Mouse (Mus musculus): Measurements from ENCODE around the gene Abca8b. TPM values are rescaled to one million over a fixed set of nuclear protein-coding genes. Genes with fewer than 3 reads are reported as not detected.
"Not testable (repeated sequence)": the region's sequence is repeated elsewhere in the genome, so short reads cannot be mapped to it uniquely, and the experiment has no call there.

Abca8b gene
- polyA plus RNA-seq (2016; fragmentation: Nextera tagmentation; extraction: Ambion mirVana), result 0.81 and 0.90 TPM in 2 replicates

DNA sequence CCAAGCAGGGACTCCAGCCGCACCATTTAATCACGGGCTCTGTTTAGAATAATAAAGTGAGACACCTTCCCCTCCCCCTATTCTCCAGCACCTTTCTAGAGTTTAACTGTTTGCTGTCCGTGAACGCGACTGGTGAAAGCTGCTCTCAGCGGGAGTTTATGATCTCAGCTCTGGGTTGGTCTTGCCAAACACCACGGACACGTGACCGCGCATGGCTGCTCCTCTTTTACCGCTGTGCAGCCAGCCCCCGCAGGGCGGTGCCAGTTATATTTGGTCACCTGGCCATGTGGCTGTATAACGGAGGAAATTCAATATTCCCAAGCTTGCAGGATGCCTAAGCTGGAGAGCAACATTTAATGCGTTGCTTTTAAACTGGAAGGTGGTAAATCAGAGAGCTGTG, at the start of gene Abca8b:
TSS of gene Abca8b (minus strand) at position 222 of the 400 bp plus-strand sequence.
- H3K4me2 ChIP-seq (replicated peaks), result peak within 1 kb of the TSS; percentile 69
- peak within 1 kb of the TSS; percentile 30; the same call in 1 of the 2 replicates for H3K9ac ChIP-seq
- no peak within 1 kb of the TSS for H3K27ac ChIP-seq
- no peaks in the 10 kb centered on the region for H3K9me3 ChIP-seq
- peak within 1 kb of the TSS; percentile 40 for H3K4me3 ChIP-seq
- H3K27me3 ChIP-seq, result no peaks in the 10 kb centered on the region
- H3K4me1 ChIP-seq, result 0 out of 2 replicates have a peak, but pooled peaks cover 8% of the 10 kb centered on the region
- peak; percentile 92 for ATAC-seq (ENCODE audit: insufficient number of reproducible peaks, insufficient read depth, low FRiP score, low TSS enrichment)
- no peaks in the 10 kb centered on the region for H3K36me3 ChIP-seq
- under 1% methylated on average over 15 of the region's 15 CpGs for WGBS

DNA sequence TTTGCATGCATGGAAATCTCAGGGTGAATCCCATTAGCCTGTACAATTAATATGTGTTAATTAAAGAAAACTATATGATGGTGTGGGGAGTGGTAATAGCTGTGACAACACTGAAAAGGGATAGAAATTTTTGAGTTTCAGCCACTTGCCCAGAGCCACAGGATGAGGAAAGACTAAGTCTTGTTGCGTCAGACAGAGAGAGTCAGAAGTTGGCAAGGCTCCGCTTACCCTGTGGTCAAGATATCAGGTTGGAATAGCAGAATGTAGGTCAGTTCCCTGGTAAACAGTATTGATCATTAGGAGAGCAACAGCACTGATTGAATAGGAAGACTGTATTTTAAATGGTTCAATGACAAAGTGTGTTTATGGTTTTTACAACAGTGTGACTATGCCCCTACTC, 42.1 kb upstream of the Abca8b start:
- Histone ChIP-seq H3K27ac (no peak overlapping the region), H3K4me1 (peaks cover 3% of the 10 kb centered on the region; the same call in 1 of the 2 replicates), H3K9ac (no peak overlapping the region), H3K9me3 (no peaks in the 10 kb centered on the region), H3K27me3 (no peaks in the 10 kb centered on the region), H3K4me2 (replicated peaks) (no peak overlapping the region), H3K36me3 (no peaks in the 10 kb centered on the region), H3K4me3 (no peak overlapping the region)
- ATAC-seq (ENCODE audit: insufficient number of reproducible peaks, insufficient read depth, low FRiP score, low TSS enrichment), result no peak
- WGBS, result 94% methylated on average over 2 of the region's 2 CpGs

DNA sequence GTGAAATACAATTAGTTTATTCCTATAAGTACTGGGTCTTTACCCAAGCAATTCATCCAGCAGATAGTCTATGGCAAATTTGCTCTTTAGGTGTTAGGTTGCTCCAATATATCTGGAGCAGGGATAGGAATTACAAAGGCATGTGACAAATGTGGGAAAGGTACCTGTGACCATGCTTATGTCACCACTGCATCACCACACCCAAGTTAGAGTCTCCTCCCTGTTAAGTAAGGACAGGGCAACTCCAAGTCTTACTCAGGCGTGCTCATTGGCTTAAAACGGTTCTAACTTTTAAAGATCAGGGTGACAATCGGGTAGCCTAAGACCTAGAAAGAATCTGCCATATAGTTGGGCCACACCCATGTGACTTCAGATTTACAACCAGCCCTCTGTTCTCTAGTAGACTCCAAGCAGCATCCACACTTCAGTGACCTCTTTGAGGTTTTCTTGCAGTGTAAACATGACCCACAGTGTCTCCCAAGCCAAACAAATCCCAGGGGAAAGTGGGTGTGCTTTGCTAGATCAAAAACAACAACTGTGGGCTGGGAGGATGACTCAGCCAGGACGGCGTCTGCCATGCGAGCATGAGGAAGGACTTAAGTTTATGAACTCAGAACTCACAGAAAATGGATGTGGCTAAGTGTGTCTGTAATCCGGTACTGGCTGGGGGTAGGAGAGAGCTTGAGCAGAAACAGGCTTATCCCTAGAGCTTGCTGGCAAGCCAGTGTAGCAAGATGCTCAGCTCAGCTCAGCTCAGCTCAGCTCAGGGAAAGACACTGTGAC, 33.5 kb upstream of the Abca8b start:
- Histone ChIP-seq H3K9ac (no peak overlapping the region), H3K9me3 (no peaks in the 10 kb centered on the region), H3K27me3 (no peaks in the 10 kb centered on the region), H3K36me3 (no peaks in the 10 kb centered on the region), H3K4me3 (no peak overlapping the region), H3K4me1 (no peaks in the 10 kb centered on the region), H3K4me2 (replicated peaks) (no peak overlapping the region), H3K27ac (no peak overlapping the region)
- no peak for ATAC-seq (ENCODE audit: insufficient number of reproducible peaks, insufficient read depth, low FRiP score, low TSS enrichment)
- WGBS, result 60% methylated on average over 7 of the region's 7 CpGs

DNA sequence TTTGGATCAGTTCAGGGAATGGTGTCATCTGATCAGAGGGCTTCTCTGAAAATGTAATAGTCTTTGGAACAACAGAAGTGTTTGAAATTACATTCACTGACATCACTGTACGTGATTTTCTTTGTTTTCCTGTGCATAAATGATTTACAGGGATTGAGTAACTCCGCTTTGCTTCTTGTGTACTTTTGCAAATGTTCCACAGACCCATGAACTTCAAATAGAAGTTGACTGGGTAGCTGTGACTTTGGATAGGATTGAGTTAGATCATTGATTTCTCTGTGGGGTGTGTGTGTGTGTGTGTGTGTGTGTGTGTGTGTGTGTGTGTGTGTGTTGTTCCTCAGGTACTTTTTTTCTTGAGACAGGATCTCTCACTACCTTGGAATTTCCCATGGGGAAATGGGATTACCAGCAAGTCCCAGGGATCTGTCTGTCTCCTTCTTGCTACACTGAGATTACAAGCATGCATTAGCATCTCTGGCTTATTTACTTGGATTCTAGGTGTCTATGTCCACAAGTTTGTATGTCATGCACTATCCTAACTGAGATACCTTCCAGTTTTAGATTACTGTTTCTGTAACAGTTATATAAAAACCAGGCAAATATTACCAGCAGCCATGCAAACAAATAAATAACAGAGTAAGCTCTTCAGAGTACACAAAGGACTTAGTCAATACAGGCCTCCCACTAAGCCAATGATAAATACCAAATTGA, 15.3 kb upstream of the Abca8b start:
- Histone ChIP-seq H3K9ac (no peak overlapping the region), H3K36me3 (no peaks in the 10 kb centered on the region), H3K27me3 (no peaks in the 10 kb centered on the region), H3K4me3 (no peak overlapping the region), H3K9me3 (no peaks in the 10 kb centered on the region), H3K4me2 (replicated peaks) (no peak overlapping the region), H3K27ac (no peak overlapping the region), H3K4me1 (no peaks in the 10 kb centered on the region)
- WGBS, result 79% methylated on average over 2 of the region's 2 CpGs
- no peak for ATAC-seq (ENCODE audit: insufficient number of reproducible peaks, insufficient read depth, low FRiP score, low TSS enrichment)

DNA sequence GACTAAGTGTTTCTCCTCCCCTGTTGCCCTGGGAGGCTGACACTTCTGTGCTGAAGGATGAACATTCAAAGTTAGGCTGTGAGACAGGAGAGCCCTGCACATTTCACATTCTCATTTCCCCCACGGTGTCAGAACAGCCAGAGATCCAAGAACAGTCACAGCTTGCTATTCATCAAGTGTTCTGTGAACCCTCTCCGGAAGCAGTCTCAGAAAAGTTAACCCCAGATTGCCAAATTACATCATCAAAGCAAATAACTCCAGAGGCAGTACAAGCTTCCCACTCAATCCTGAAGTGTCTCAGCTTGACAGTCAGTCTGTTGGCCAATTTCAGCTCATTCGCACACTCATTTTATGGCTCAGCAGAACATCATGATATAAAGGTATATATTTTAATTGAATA, 632 bp downstream of the Abca8b start:
- no peak for ATAC-seq (ENCODE audit: insufficient number of reproducible peaks, insufficient read depth, low FRiP score, low TSS enrichment)
- Histone ChIP-seq H3K27me3 (no peaks in the 10 kb centered on the region), H3K27ac (no peak overlapping the region), H3K9ac (no peak overlapping the region), H3K9me3 (no peaks in the 10 kb centered on the region), H3K4me3 (peak overlapping the region; percentile 40; the same call in 1 of the 2 replicates), H3K36me3 (no peaks in the 10 kb centered on the region), H3K4me1 (0 out of 2 replicates have a peak, but pooled peaks cover 8% of the 10 kb centered on the region), H3K4me2 (replicated peaks) (peak overlapping the region; percentile 69)
- WGBS, result 4% methylated on average over 3 of the region's 3 CpGs

DNA sequence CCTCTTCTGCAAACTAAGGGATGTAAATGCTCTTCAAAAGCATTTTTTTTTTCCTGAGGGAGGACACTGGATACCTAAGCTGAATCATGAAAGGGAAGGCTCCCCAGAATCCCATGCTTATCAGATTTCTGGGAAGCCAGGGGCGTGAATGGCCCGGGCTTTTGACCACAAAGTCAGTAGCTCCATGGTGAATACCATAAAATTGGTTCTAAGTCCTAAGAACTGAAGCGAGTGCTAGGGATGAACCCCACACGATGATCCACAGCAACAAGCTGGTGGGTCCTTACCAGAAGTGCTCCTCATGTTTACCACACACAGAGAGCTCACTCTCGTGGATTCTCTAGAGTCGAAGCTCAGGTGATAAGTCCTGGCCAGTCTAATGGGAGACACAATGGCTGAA, 1.6 kb downstream of the Abca8b start:
- H3K27ac ChIP-seq, result no peak overlapping the region
- 0 out of 2 replicates have a peak, but pooled peaks cover 8% of the 10 kb centered on the region for H3K4me1 ChIP-seq
- WGBS, result 35% methylated on average over 6 of the region's 6 CpGs
- ATAC-seq (ENCODE audit: insufficient number of reproducible peaks, insufficient read depth, low FRiP score, low TSS enrichment), result no peak
- H3K9ac ChIP-seq, result no peak overlapping the region
- H3K36me3 ChIP-seq, result no peaks in the 10 kb centered on the region
- H3K4me2 ChIP-seq (replicated peaks), result no peak overlapping the region
- H3K4me3 ChIP-seq, result no peak overlapping the region
- H3K27me3 ChIP-seq, result no peaks in the 10 kb centered on the region
- H3K9me3 ChIP-seq, result no peaks in the 10 kb centered on the region

DNA sequence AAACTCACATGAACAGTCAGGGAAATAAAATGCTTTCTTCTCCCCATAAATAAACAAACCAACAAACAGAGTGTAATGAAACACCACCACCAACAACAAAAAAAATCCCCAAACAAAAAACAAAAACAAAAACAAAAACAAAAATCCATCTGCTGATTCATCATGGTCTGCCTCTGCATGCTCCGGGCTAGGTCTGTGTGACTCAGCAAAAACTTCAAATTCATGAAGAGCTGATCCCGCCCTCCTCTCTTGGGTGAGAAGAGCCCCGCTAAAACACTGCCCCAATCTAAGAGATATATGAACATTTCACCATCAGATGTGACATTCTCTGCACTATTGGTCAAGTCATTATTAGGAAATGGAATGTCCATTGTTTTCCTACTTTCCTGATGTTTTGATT, 4.4 kb downstream of the Abca8b start:
- Histone ChIP-seq H3K36me3 (no peaks in the 10 kb centered on the region), H3K4me1 (0 out of 2 replicates have a peak, but pooled peaks cover 13% of the 10 kb centered on the region), H3K27ac (no peak overlapping the region), H3K9ac (no peak overlapping the region), H3K9me3 (no peaks in the 10 kb centered on the region), H3K27me3 (no peaks in the 10 kb centered on the region), H3K4me3 (no peak overlapping the region), H3K4me2 (replicated peaks) (no peak overlapping the region)
- 78% methylated on average over 3 of the region's 3 CpGs for WGBS
- ATAC-seq (ENCODE audit: insufficient number of reproducible peaks, insufficient read depth, low FRiP score, low TSS enrichment), result no peak

DNA sequence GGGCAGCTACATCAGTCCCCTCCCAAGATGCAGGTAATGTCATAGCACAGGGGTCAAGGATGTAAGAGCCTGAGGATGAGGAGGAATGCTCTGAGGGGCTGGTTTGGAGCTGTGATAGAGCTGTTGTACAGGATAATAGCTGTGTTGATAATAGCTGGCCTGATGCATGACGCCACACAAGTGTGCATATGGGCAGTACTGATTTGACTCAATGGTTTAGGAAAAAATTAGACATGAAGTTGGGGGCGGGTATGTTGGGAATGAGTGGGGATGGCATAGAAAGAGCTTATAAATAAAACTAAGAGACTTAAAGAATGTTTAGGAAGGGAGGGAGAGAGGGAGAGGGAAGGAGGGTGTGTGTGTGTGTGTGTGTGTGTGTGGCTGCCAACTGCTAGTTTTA, 5.4 kb downstream of the Abca8b start:
- Histone ChIP-seq H3K36me3 (no peaks in the 10 kb centered on the region), H3K4me2 (replicated peaks) (no peak overlapping the region), H3K4me1 (0 out of 2 replicates have a peak, but pooled peaks cover 13% of the 10 kb centered on the region), H3K9me3 (no peaks in the 10 kb centered on the region), H3K4me3 (no peak overlapping the region), H3K9ac (no peak overlapping the region), H3K27me3 (no peaks in the 10 kb centered on the region), H3K27ac (no peak overlapping the region)
- ATAC-seq (ENCODE audit: insufficient number of reproducible peaks, insufficient read depth, low FRiP score, low TSS enrichment), result no peak
- WGBS, result 73% methylated on average over 2 of the region's 2 CpGs

DNA sequence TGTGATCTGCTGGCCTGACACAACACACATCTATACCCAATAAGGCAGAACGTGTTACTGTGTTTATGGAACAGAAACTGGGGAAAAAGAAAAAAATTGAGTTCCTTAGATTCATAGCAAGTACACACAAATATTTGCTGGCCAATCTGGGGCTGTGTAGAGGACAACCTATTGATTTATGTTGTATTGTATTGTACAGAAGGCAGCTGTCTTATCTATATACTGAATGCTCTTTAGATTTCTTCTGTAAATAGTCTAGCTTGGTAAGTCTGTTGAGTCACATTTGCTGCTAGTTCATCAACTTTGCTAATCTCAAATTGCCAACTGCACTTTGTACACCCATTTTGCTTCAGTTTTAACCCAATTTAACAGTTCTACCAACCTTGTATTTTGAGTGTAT, 7.5 kb downstream of the Abca8b start:
- Histone ChIP-seq H3K9ac (no peak overlapping the region), H3K4me2 (replicated peaks) (no peak overlapping the region), H3K9me3 (no peaks in the 10 kb centered on the region)

DNA sequence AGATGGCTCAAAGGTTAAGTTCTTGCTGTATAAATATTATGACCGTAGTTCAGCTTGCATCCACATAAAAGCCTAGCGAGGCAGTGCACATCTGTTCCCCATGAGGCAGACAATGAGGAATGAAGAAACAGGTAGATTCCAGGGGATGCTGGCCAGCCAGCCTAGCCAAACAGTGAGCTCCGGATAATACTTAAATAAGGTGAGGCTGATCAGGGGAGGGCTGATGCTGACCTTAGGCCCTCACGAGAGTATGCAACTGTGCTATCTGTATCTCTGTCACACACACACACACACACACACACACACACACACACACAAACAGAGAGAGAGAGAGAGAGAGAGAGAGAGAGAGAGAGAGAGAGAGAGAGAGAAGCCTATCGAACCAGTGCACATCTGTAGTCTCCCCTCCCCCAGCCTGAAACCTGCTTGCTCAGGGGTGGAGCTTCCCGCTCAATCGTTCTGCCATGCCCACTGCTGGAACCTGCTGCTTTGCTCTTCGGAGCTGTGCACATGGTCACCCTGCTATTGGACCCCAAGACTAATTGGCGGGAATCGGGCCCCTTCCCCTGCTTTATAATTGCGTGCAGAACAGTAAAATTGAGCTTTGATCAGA, 8.1 kb downstream of the Abca8b start:
- H3K9ac ChIP-seq; H3K9me3 ChIP-seq; H3K27ac ChIP-seq; ATAC-seq (ENCODE audit: insufficient number of reproducible peaks, insufficient read depth, low FRiP score, low TSS enrichment); H3K27me3 ChIP-seq; H3K36me3 ChIP-seq; H3K4me1 ChIP-seq; H3K4me3 ChIP-seq: not testable (repeated sequence)
- peak overlapping the region; percentile 11; the same call in 1 of the 2 replicates for H3K4me2 ChIP-seq (replicated peaks)
- WGBS, result 33% methylated on average over 10 of the region's 11 CpGs

More for the DNA sequence above, 7.5 kb downstream of the Abca8b start:
- 65% methylated on average over 1 of the region's 1 CpGs for WGBS
- Histone ChIP-seq H3K4me3 (no peak overlapping the region), H3K27ac (no peak overlapping the region), H3K27me3 (no peaks in the 10 kb centered on the region), H3K4me1 (0 out of 2 replicates have a peak, but pooled peaks cover 5% of the 10 kb centered on the region), H3K36me3 (no peaks in the 10 kb centered on the region)
- no peak for ATAC-seq (ENCODE audit: insufficient number of reproducible peaks, insufficient read depth, low FRiP score, low TSS enrichment)

DNA sequence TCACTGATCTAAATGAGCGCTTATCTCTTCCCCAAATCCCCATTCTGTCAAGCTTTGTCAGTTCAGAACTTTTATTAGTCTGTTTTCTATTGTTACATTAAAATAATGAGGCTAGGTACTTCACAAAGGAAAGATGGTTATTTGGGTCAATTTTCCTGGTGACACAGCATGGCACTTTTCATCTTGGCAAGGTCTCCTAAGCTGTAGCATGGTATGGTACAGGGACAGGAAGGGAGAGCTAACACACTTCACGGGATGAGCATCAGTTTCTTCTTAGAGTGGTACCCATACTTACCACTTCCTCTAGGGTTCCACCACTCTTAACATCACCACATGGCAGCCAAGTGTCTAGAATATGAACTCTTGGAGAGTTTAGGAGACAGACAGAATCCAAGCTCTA, 13.8 kb downstream of the Abca8b start:
- ATAC-seq (ENCODE audit: insufficient number of reproducible peaks, insufficient read depth, low FRiP score, low TSS enrichment), result no peak
- Histone ChIP-seq H3K9me3 (no peaks in the 10 kb centered on the region), H3K36me3 (0 out of 2 replicates have a peak, but pooled peaks cover 3% of the 10 kb centered on the region), H3K4me3 (no peak overlapping the region), H3K27me3 (no peaks in the 10 kb centered on the region), H3K4me2 (replicated peaks) (no peak overlapping the region), H3K9ac (no peak overlapping the region), H3K27ac (no peak overlapping the region), H3K4me1 (no peaks in the 10 kb centered on the region)
- WGBS, result 87% methylated on average over 2 of the region's 2 CpGs

Measured in embryonic facial prominence, embryonic 12.5 days (tissue).